Mouse (Mus musculus): ENCODE measurements around the gene Utp11. TPM values are rescaled to one million over a fixed set of nuclear protein-coding genes. Genes with fewer than 3 reads are reported as not detected.

Gene Utp11
- total RNA-seq, 2 experiments from 2014 or later = 34.3 to 35.9 TPM

DNA sequence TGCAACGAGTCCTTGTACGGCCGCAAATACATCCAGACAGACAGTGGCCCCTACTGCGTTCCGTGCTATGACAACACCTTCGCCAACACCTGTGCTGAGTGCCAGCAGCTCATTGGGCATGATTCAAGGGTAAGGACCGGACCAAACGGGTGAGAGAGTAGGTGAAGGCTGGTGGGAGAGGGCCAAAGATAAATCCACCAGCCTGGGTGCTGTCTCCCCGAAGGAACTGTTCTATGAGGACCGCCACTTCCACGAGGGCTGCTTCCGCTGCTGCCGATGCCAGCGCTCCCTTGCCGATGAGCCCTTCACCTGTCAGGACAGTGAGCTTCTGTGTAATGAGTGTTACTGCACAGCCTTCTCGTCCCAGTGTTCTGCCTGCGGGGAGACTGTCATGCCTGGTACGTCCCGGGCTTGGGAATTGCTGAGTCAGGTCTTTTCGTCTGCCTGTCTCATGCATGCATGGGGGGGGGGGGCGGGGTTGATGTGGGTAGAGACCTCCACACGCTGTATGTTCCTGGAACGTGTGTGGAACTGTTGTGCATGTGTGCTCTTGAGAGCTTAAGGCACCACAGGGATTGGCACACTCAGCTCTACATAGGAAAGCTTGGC, 12.4 kb upstream of the Utp11 start:
- no peak for DNase-seq (ENCODE audit: low spot score in 2 of 2)

DNA sequence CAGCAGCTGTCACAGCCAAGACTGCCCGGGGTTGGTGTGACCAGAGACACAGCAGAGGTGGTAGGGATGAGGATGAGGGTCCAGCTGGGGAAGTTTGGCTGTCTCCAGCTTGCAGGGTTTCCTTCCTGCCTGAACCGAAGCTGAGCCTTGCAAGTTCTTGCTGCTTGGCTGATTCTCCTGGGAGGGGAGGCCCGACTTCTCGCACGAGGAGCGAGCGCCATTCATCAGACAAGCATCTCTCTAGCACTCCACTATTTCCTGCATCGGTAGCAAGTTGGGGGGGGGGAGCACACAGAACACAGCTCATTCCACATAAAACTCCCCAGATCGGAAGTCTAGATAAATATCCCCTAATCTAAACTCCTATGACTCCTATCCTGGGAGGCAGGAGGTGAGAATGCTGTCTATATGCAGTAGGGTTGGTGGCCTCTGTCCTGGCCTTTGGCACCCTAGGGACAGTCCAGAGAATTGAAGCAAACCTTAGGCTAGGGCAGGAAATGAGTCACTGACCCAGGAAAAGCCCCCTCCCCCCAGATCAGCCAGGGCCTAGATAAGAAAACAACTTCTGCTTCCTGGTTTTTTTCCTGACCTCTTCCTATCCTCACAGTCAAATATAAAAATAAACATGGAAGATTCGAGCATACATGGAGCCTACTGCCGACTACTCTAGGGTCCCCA, 11.5 kb upstream of the Utp11 start:
- DNase-seq (ENCODE audit: low spot score in 2 of 2) = no peak

DNA sequence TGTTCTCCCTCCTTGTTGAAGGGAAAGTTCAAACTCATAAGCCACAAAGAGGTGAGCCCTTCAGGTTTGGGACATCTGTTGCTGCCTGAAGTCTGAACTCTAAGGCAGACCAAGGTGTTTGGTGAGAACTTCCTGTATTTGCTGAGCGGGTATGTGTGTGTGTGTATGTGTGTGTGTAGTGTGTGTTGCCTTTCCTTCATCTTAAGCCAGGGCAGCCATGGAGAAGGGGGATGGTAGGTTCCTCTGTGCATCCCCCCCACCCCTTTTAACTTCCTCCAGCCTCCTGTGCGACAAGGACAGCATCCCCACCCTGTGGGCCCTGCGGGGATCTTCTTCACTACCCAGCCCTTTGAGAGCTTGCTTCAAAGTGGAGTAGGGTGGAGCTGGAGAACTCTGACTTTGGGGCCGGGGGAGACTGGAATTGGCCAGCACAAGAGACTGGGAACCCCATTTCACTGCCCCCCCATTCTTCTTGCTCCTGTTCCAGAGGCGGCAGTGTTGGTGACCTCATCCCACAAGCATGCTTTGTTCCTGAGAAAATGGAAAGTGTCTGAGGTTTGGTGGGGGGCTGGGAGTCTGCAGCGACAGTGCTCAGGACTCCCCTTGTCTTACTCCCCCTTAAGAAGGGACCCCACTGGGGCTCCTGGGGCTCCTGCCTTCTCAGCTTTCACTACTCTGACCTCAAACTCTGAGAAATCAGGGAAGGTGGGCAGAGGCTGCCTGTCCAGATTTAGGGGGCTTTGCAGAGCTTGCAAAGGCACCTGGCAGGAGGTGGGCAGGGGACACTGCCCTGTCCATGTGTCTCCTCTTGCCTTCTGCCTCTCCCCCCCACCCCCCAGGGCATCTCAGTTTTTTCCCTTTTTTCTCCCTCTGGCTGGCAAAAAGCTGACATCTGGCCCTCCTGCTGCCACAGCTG, 10.7 kb upstream of the Utp11 start:
- no peak for DNase-seq (ENCODE audit: low spot score in 2 of 2)

DNA sequence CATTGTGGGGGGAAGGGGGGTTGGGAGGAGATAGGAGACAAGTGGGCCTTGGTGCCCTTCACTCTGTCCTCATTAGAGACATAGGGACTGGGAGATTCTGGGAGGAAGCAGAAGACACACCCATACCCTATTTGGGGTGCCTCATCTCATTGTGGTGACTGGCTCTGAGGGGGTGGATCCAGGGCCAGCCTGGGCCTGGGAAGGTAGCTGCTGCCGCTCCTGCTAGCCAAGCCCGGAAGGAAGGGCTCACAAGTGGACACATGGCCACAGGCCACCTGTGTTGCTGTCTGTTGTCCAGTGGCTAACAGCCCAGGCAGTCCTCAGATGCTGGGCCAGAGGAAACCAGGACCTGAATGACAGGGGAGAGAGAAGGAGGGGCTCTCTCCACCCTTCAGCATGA, 10.0 kb upstream of the Utp11 start:
- no peak for DNase-seq (ENCODE audit: low spot score in 2 of 2)

GRCm38 (mm10) chr4:124701916-124702315, 8.5 kb upstream of the Utp11 start:
- no peak for DNase-seq (ENCODE audit: low spot score in 2 of 2)

- DNase-seq (ENCODE audit: low spot score in 2 of 2) = no peak
Observed at GRCm38 (mm10) chr4:124701052-124701845, 7.8 kb upstream of the Utp11 start.

GRCm38 (mm10) chr4:124700248-124700971, 7.0 kb upstream of the Utp11 start, which contains the start of gene Fhl3:
Gene Fhl3, plus strand, starts transcription at chr4:124700701.
- no peak for DNase-seq (ENCODE audit: low spot score in 2 of 2)

DNA sequence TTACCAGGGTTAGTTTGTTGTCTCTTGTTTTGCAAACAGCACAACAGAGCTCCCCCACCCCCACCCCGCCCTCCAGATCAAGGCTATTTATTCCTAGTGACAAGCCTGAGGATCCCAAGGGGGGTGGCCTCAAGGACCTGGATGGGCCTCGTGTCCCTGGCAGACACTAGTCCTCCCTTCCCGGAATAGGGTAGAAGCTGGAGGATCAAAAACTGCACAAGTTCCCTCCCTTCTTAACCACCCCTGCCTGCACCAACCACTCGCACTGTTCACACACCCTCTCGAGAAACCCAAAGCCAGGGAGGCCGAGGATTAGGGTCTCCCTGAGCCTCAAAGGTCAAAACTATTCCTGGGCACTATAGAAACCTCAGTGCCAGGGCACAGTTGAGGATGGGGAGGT, 6.4 kb upstream of the Utp11 start:
- DNase-seq (ENCODE audit: low spot score in 2 of 2) = no peak

DNA sequence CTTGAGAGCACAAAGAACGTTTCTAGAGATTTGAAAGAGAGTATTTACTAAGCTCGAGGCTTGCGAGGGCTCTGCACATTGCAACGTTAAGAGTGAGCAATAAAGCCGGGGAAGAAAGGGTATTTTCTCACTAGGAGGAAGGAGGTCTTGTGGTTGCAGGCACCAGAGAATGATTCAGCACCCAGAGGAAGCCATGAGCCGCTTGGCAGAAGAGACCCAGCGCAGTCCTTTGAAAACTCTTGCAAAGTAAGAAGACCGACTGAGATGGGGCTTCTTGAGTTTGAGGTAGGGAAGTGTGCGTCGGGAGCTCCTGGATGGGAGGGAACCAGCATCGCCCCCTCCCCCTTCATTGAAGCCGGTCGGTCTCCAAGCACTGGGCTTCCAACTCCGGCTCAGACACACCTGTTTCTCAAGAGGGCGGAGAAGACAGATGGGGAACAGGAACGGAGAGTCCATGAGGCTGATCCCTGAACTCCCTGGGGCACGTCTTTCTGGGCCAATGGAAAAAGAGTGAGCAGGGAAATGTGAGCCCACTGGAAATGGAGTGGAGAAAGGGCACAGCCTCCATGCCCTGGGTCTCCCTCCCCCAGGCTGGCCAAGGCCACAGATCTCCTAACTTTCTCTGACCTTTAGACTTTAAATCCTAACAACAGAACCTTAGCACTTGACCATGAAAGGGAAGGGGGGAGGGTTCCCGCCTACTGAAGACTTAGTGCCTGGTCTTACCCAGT, 2.6 kb upstream of the Utp11 start:
- DNase-seq (ENCODE audit: low spot score in 2 of 2) = no peak

GRCm38 (mm10) chr4:124694572-124694971, 1.2 kb upstream of the Utp11 start:
- DNase-seq (ENCODE audit: low spot score in 2 of 2) = no peak

GRCm38 (mm10) chr4:124692416-124692861, 961 bp downstream of the Utp11 start:
- DNase-seq (ENCODE audit: low spot score in 2 of 2) = no peak

DNA sequence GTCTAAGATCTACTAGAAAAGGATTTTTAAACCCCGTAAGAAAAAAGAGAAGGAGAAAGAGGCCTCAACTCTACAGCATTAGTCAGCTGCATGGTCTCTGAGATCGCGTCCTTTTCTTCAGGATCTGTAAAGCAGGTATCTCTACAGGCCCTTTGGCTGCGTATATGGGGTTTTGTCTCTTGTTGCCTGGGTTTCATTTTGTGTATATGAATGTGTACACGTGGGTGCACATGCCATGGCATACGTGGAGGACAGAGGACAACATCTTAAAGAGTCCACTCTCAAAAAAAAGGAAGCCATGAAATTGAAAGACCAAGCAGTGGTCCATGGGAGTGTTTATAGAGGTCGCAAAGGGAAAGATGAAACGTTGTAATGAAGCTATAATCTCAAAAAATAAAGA, 1.9 kb downstream of the Utp11 start:
- DNase-seq (ENCODE audit: low spot score in 2 of 2) = no peak

DNA sequence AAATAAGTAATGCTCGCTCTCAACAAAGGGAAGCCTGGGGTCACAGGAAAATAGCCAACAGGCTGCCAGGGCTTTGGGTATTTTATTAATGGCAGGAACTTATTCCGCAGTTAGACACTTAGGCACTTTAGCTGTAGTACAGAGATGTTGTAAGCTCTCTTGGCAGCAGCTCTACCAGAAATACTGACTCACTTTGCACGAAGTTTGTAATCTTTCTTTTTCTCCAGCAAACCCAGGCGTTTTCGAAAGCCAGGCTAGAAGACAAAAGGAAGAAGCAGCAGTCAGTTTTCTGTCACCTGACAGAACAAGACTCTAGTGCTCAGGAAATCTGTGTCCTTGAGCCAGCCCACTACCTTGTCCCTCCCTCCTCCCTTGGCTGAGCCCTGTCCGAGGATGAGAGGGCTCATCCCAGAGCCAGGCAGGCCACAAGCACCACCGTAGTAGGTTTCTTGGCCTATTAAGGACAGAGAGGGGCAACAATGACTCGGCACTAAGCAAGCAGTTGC, 7.5 kb downstream of the Utp11 start:
- no peak for DNase-seq (ENCODE audit: low spot score in 2 of 2)

DNA sequence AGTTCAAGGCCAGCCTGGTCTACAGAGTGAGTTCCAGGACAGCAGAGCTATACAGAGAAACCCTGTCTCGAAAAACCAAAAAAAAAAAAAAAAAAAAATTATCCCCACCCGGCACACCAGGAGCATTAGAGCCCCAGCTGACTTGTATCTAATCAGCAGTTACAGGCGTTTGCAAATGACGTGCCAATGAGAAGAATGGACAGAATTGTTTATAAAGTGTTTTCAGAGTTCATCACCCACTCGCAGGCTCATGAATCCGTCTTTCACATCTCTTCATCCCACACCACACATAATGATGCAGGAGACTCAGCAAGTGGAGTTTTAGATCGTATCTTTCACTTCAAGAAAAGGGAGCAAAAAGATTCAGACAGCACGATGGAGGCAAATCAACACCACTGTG, 7.9 kb downstream of the Utp11 start:
- DNase-seq (ENCODE audit: low spot score in 2 of 2) = no peak

- no peak for DNase-seq (ENCODE audit: low spot score in 2 of 2)
Observed at GRCm38 (mm10) chr4:124685004-124685403, 8.4 kb downstream of the Utp11 start.

GRCm38 (mm10) chr4:124683474-124683873, 9.9 kb downstream of the Utp11 start:
- no peak for DNase-seq (ENCODE audit: low spot score in 2 of 2)

- DNase-seq (ENCODE audit: low spot score in 2 of 2) = no peak
Observed at GRCm38 (mm10) chr4:124682270-124682669, 11.1 kb downstream of the Utp11 start.

- no peak for DNase-seq (ENCODE audit: low spot score in 2 of 2)
Observed at GRCm38 (mm10) chr4:124675958-124676357, 17.4 kb downstream of the Utp11 start.

DNA sequence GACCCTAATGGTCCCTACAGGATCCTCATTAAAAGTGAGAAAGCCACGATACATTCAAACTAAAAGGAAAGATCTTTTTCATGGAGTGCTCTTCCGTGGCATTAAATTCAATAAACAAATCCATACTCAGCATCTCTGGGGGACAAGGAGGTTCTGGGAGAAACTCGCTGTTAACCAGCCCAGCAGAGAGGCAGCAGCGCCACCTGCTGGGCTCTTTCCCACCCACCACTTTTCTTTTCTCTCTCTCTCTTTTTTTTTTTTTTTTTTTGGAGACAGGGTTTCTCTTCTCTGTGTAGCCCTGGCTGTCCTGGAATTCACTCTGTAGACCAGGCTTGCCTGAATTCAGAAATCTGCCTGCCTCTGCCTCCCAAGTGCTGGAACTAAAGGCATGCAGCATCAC, 18.4 kb downstream of the Utp11 start:
- no peak for DNase-seq (ENCODE audit: low spot score in 2 of 2)
